Mouse (Mus musculus): Measurements from ENCODE around the gene 2310022A10Rik. TPM values are rescaled to one million over a fixed set of nuclear protein-coding genes. Genes with fewer than 3 reads are reported as not detected.

Gene 2310022A10Rik
- polyA plus RNA-seq, 1 experiment from 2014 or later, result 9.0 TPM

DNA sequence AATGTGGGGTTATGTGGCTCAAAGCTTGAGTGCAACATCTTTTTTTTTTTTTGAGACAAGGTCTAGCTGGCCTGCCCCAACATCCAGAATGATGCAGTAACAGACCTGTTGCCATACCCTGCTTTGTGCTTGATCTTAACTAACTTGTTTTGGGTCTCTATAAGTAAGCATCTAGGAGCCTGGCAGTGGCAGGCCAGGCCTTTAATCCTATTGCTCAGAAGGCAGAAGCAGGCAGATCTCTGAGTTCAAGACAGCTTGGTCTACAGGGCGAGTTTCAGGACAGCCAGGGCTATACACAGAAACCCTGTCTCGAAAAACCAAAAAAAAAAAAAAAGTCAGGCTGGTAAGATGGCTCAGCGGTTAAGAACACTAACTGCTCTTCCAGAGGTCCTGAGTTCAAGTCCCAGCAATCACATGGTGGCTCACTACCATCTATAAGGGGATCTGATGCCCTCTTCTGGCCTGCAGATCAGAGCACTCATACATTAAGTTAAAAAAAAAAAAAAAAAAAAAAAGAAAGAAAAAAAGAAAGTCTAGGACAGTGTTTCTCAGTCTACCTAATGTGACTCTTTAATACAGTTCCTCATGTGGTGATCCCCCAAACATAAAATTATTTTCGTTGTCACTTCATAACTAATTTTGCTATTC lies 37.7 kb downstream of the 2310022A10Rik start:
- Histone ChIP-seq H3K27me3 (replicated peaks; ENCODE audit: control insufficient read depth, insufficient read depth, low read length) (no peaks in the 10 kb centered on the region), H3K4me3 (ENCODE audit: low read depth, low read length) (peak overlapping the region; percentile 81), H3K4me1 (replicated peaks; ENCODE audit: control insufficient read depth, insufficient read depth, low read length) (peaks cover 8% of the 10 kb centered on the region; the same call in 1 of the 2 replicates), H3K36me3 (ENCODE audit: control insufficient read depth, insufficient read depth) (no peaks in the 10 kb centered on the region), H3K9me3 (ENCODE audit: control insufficient read depth) (no peaks in the 10 kb centered on the region), H3K4me2 (replicated peaks; ENCODE audit: low read depth) (peak overlapping the region; percentile 81), H3K27ac (ENCODE audit: low read depth, low read length) (peak overlapping the region; percentile 97), H3K9ac (ENCODE audit: low read depth, low read length) (peak overlapping the region; percentile 88; the same call in 1 of the 2 replicates)
- 50% methylated on average over 4 of the region's 4 CpGs for WGBS
- no peak for ATAC-seq
- peak; percentile 51 for TF ChIP-seq CTCF (IDR thresholded peaks at IDR 0.05; ENCODE audit: low read depth)

DNA sequence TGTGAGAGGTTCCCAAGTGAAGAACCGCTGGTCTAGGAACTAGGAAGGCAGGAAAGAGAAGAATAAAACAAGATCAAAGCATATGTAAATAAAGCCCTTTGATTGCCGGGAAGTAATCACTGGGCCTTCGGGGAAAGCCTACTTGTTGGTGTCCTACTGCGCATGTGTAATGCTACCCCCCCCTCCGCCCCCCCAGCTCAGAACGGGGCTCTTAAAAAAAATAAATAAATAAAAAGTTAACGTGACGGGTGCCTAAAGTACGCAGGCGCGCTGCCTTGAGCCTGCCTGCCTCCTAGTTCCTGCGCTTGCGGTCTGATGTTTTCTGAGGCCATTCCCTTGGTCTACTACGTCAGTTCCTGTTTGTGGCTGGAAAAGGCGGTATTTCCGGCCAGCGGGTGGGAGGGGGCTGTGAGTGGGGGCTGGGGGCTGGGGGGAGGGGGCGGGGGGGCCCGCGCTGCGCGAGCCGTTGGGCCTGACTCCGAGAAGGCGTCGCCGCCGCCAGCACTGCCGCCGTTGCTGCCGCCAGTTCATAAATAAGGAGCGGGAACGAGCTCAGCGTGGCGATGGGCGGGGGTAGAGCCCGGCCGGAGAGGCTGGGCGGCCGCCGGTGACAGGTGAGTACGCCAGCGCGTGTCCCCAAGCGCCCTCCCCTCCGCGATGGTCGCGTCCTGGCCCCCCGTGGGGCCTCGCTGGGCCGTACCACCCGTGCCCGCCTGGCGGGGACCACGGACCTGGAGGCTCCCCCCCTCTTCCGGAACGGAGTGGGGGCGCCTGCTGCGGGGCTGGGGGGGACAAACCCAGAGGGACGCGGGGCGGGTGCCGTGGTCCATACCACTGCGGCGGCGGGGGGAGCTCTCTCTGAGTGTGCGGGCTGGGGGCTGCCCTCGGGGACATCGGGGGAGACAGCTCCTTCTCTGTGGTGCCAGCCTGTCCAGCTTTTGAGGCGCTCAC lies 38.5 kb downstream of the 2310022A10Rik start, which contains the start of gene Akt2:
Gene Akt2 (plus strand): TSS at position 287 of the 951 bp plus-strand sequence.
- Histone ChIP-seq H3K36me3 (ENCODE audit: control insufficient read depth, insufficient read depth) (no peaks in the 10 kb centered on the region), H3K27ac (ENCODE audit: low read depth, low read length) (peak within 1 kb of the TSS; percentile 97), H3K9me3 (ENCODE audit: control insufficient read depth) (no peaks in the 10 kb centered on the region), H3K27me3 (replicated peaks; ENCODE audit: control insufficient read depth, insufficient read depth, low read length) (no peaks in the 10 kb centered on the region), H3K9ac (ENCODE audit: low read depth, low read length) (peak within 1 kb of the TSS; percentile 88), H3K4me2 (replicated peaks; ENCODE audit: low read depth) (peak within 1 kb of the TSS; percentile 81), H3K4me1 (replicated peaks; ENCODE audit: control insufficient read depth, insufficient read depth, low read length) (peaks cover 11% of the 10 kb centered on the region; the same call in 1 of the 2 replicates), H3K4me3 (ENCODE audit: low read depth, low read length) (peak within 1 kb of the TSS; percentile 81)
- under 1% methylated on average over 55 of the region's 71 CpGs for WGBS
- TF ChIP-seq CTCF (IDR thresholded peaks at IDR 0.05; ENCODE audit: low read depth), result peak; percentile 35; the same call in 1 of the 2 replicates
- ATAC-seq, result peak; percentile 86

DNA sequence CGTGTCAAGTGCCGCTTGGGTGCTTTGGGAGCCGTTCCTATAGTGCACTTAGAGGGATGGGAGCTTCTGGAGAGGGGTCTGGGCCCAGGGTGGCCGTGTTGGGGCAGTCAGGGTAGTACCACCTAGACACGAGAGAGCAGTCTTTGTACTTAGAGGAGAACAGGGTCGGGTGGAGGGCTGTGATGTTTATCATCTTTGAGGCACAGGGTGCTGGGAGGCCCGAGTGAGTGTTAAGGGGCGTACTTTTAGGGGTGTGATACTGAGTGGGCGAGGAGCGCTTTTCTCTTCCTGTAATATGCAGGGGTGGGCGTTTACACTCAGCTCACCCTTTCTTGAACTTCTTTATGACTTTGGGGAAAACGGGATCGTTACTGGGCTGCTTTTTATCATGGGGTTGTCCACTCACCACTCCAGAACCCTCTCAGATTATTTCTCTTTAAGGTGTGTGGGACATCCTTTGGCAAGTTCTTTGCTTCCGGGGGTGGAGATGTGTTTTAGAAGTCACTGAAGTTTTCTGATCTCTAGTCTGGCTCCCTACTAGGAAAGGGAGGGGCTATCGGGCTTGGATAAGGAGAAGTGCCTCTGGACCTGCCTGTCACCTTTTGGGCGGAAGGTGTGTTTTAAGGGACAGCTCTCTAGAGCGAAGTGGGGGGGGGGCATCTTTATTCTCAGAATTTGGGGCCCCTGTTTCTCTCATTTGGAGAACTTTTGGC lies 39.3 kb downstream of the 2310022A10Rik start:
- WGBS, result 1% methylated on average over 17 of the region's 17 CpGs
- Histone ChIP-seq H3K4me3 (ENCODE audit: low read depth, low read length) (peak overlapping the region; percentile 81), H3K27ac (ENCODE audit: low read depth, low read length) (peak overlapping the region; percentile 97), H3K27me3 (replicated peaks; ENCODE audit: control insufficient read depth, insufficient read depth, low read length) (no peaks in the 10 kb centered on the region), H3K4me1 (replicated peaks; ENCODE audit: control insufficient read depth, insufficient read depth, low read length) (peaks cover 12% of the 10 kb centered on the region; the same call in 1 of the 2 replicates), H3K36me3 (ENCODE audit: control insufficient read depth, insufficient read depth) (no peaks in the 10 kb centered on the region), H3K9me3 (ENCODE audit: control insufficient read depth) (no peaks in the 10 kb centered on the region), H3K4me2 (replicated peaks; ENCODE audit: low read depth) (peak overlapping the region; percentile 81), H3K9ac (ENCODE audit: low read depth, low read length) (peak overlapping the region; percentile 88)
- no peak for TF ChIP-seq CTCF (IDR thresholded peaks at IDR 0.05; ENCODE audit: low read depth)
- ATAC-seq, result peak; percentile 15

DNA sequence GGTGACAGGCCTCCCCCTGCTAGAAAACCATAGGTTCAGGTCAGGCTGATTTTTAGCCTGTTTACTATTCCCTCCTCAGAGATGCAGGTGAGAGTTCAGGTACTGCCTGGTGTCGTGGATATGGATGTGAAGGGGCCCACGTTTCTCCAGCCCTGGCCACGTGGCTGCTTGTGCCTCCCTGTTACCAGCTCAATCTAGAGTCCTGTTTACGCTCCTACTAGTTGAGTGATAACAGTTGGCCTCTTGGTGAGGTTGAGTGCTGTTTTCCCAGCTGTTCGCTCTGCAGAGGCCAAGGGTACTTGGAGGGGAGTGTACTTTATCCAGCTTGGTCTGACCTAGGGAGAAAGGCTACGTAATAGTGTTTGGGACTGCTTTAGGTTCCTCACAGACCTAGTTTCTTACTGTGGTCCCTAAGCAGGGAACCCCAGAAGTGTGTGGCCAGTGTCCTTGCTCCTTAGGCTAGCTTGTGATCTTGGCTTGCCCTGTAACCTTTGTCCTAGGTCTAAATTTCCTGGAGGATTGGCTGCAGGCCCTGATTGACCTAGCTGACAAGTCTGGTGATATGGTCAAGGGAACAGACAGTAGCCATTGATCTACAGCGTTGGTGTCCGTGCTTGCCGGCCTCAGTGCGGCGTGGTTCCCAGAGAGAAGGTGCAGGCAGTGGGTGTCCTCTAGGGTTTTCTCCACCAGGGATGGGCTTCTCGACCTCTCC lies 40.1 kb downstream of the 2310022A10Rik start:
- Histone ChIP-seq H3K27ac (ENCODE audit: low read depth, low read length) (peak overlapping the region; percentile 97), H3K9ac (ENCODE audit: low read depth, low read length) (peak overlapping the region; percentile 88), H3K27me3 (replicated peaks; ENCODE audit: control insufficient read depth, insufficient read depth, low read length) (no peaks in the 10 kb centered on the region), H3K4me3 (ENCODE audit: low read depth, low read length) (peak overlapping the region; percentile 81), H3K36me3 (ENCODE audit: control insufficient read depth, insufficient read depth) (no peaks in the 10 kb centered on the region), H3K4me1 (replicated peaks; ENCODE audit: control insufficient read depth, insufficient read depth, low read length) (peaks cover 12% of the 10 kb centered on the region; the same call in 1 of the 2 replicates), H3K9me3 (ENCODE audit: control insufficient read depth) (no peaks in the 10 kb centered on the region), H3K4me2 (replicated peaks; ENCODE audit: low read depth) (peak overlapping the region; percentile 81)
- TF ChIP-seq CTCF (IDR thresholded peaks at IDR 0.05; ENCODE audit: low read depth), result no peak
- 32% methylated on average over 12 of the region's 12 CpGs for WGBS
- ATAC-seq, result peak; percentile 67

DNA sequence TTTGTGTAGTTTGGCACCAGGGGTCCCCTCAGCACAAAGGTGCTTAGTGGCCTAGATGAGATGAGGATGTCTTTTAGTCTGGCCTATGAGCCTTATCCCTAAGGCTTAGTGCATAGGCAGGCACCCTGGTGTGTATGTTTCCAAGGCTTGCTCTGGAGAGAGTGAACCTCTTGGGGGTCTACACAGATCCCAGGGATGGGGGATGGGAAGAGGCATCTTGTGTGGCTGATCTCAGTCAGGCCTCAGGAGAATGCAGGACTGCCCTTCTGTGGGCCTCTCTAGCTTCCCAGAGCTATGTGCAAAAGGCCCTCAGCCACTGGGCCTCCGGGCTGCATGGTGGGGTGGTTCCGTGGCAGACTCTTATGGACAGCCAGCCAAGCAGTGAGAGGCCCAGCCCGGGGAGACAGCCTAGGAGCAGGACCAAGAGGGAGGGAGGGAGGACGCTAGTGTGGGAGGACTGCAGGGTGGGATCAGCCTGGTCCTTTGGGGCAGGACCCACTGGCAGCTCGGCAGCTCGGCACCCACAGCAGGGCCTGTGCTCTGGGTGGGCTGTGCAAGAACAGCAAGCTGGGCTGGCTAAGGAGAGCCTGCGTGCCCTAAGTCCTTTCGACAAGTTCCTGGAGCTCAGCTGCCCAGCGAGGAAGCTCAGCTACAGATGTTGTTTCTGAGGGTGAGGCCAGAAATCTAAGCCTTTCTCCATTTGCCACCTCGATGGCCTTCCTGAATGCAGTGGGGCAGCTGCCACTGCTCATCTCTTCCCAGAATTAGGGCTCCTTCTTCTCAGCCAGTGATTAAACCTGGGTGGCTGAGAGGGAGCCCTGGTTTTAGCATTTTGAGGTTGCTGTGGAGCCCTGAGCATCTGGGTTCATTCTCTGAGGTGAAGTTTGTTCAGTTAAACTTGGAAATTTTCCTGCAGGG lies 43.8 kb downstream of the 2310022A10Rik start:
- H3K36me3 ChIP-seq (ENCODE audit: control insufficient read depth, insufficient read depth), result no peaks in the 10 kb centered on the region
- H3K4me2 ChIP-seq (replicated peaks; ENCODE audit: low read depth), result peak overlapping the region; percentile 51
- no peak for TF ChIP-seq CTCF (IDR thresholded peaks at IDR 0.05; ENCODE audit: low read depth)
- H3K4me1 ChIP-seq (replicated peaks; ENCODE audit: control insufficient read depth, insufficient read depth, low read length), result peaks cover 12% of the 10 kb centered on the region; the same call in 1 of the 2 replicates
- H3K9ac ChIP-seq (ENCODE audit: low read depth, low read length), result 0 out of 2 replicates have a peak overlapping the region, but pooled peaks have one; percentile 17
- peak overlapping the region; percentile 60 for H3K27ac ChIP-seq (ENCODE audit: low read depth, low read length)
- H3K27me3 ChIP-seq (replicated peaks; ENCODE audit: control insufficient read depth, insufficient read depth, low read length), result no peaks in the 10 kb centered on the region
- H3K9me3 ChIP-seq (ENCODE audit: control insufficient read depth), result no peaks in the 10 kb centered on the region
- no peak overlapping the region for H3K4me3 ChIP-seq (ENCODE audit: low read depth, low read length)
- WGBS, result 37% methylated on average over 8 of the region's 10 CpGs
- ATAC-seq, result no peak
